Mouse (Mus musculus): ENCODE data around the gene Dab1. TPM values are rescaled to one million over a fixed set of nuclear protein-coding genes. Genes with fewer than 3 reads are reported as not detected.

The Dab1 gene
- polyA plus RNA-seq, 1 experiment from 2014 or later, result 105 TPM

- Histone ChIP-seq H3K4me1 (peaks cover 6% of the 10 kb centered on the region; the same call in 1 of the 2 replicates), H3K36me3 (ENCODE audit: poor library complexity, severe bottlenecking) (no peaks in the 10 kb centered on the region), H3K4me3 (no peak overlapping the region), H3K4me2 (no peak overlapping the region), H3K27ac (no peak overlapping the region), H3K9me3 (replicated peaks) (no peaks in the 10 kb centered on the region), H3K9ac (no peak overlapping the region), H3K27me3 (no peaks in the 10 kb centered on the region)
- ATAC-seq, result no peak
- WGBS, result 88% methylated on average over 11 of the region's 11 CpGs
Observed at GRCm38 (mm10) chr4:103762416-103762815, 143.3 kb downstream of the Dab1 start.

DNA sequence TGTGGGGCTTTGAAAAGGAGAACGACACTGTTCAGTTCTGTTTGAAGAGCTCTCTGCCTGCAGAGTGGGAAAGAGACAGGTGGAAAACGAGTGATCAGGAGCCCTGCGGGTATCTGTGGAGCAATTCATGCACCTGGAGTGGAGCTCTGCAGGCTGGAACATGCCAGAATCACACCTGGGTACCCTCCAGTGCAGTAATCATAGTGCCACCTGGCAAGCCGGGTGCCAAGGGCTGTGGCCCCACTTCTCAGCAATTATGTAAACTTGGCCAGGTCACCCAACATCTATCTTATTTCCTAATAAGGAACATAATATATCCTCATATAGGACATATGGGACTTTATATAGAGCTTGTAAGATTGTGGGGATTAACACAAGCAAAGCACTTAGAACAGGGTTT lies 156.6 kb downstream of the Dab1 start:
- Histone ChIP-seq H3K4me1 (no peaks in the 10 kb centered on the region), H3K36me3 (ENCODE audit: poor library complexity, severe bottlenecking) (no peaks in the 10 kb centered on the region), H3K9ac (no peak overlapping the region), H3K27ac (no peak overlapping the region), H3K4me2 (no peak overlapping the region), H3K27me3 (no peaks in the 10 kb centered on the region), H3K9me3 (replicated peaks) (no peaks in the 10 kb centered on the region), H3K4me3 (no peak overlapping the region)
- WGBS, result 88% methylated on average over 4 of the region's 4 CpGs
- no peak for ATAC-seq

- no peak overlapping the region for H3K27ac ChIP-seq
- no peaks in the 10 kb centered on the region for H3K27me3 ChIP-seq
- no peak overlapping the region for H3K9ac ChIP-seq
- 65% methylated on average over 4 of the region's 4 CpGs for WGBS
- no peak overlapping the region for H3K4me3 ChIP-seq
- no peak for ATAC-seq
- H3K4me1 ChIP-seq, result no peaks in the 10 kb centered on the region
- H3K36me3 ChIP-seq (ENCODE audit: poor library complexity, severe bottlenecking), result no peaks in the 10 kb centered on the region
- no peak overlapping the region for H3K4me2 ChIP-seq
- H3K9me3 ChIP-seq (replicated peaks), result no peaks in the 10 kb centered on the region
Observed at GRCm38 (mm10) chr4:103781398-103781797, 162.2 kb downstream of the Dab1 start.

- no peak for ATAC-seq
- Histone ChIP-seq H3K9ac (no peak overlapping the region), H3K36me3 (ENCODE audit: poor library complexity, severe bottlenecking) (no peaks in the 10 kb centered on the region), H3K4me3 (no peak overlapping the region), H3K9me3 (replicated peaks) (no peaks in the 10 kb centered on the region), H3K27ac (no peak overlapping the region), H3K4me1 (no peaks in the 10 kb centered on the region), H3K27me3 (no peaks in the 10 kb centered on the region), H3K4me2 (no peak overlapping the region)
- WGBS, result 92% methylated on average over 7 of the region's 7 CpGs
Observed at GRCm38 (mm10) chr4:103783561-103784247, 164.5 kb downstream of the Dab1 start.

DNA sequence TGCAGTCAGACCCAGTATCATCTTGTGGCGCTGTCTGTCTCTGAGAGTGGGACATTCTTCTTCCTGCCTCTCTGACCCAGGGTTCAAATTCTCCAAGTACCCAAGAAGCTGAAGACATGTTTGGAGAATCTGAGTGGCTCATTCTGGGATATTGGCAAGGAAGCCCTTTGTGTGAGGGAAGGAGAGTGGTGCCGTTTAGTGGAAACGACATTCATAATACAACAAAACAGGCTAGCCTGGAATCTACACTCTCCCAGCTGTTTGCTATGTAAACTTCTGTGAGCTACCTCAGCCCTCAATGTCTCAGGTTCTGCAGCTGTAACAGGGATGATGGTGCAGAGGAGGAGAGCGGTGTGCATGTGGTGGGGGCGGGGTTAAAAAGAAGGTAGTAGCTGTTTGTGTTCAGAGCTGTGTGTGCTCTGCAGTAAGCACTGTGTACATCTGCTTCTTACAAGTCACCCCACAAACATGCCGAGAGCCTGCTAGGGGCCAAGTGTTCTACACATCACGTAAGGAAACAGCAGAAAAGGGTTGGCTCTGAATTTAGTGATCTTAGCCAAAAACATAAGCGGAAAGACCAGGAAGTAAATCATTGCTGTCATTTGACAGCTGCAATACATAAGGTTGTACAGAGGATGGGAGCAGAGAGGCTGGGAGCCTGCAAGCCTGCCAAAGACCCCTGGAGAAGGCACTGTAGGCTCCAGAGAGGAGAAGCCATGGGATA lies 174.6 kb downstream of the Dab1 start:
- no peak overlapping the region for H3K27ac ChIP-seq
- ATAC-seq, result no peak

DNA sequence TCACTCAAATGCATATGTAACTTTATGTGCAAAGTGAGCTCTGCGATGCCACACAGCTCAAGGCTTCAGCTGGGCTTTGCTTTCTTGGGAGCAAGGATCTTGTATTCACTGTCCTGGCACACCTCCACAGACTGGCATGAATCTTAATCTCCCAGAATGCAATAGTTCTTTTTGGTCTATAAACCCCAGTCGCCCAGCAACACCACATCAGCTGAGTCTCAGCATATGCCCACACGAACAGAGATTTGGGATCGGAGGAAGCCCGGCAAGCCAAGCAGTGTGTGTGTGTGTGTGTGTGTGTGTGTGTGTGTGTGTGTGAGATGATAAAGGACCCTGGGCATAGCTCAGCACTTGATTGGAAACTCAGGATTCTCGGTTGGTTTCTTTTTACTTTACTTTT lies 177.3 kb downstream of the Dab1 start:
- Histone ChIP-seq H3K27me3 (no peaks in the 10 kb centered on the region), H3K36me3 (ENCODE audit: poor library complexity, severe bottlenecking) (no peaks in the 10 kb centered on the region), H3K27ac (no peak overlapping the region), H3K4me1 (no peaks in the 10 kb centered on the region), H3K9me3 (replicated peaks) (no peaks in the 10 kb centered on the region), H3K9ac (no peak overlapping the region), H3K4me3 (no peak overlapping the region), H3K4me2 (no peak overlapping the region)
- 67% methylated on average over 6 of the region's 6 CpGs for WGBS
- ATAC-seq, result no peak

More for the DNA sequence above, 174.6 kb downstream of the Dab1 start:
- no peaks in the 10 kb centered on the region for H3K27me3 ChIP-seq
- no peak overlapping the region for H3K4me3 ChIP-seq
- H3K9ac ChIP-seq, result no peak overlapping the region
- H3K9me3 ChIP-seq (replicated peaks), result no peaks in the 10 kb centered on the region
- no peak overlapping the region for H3K4me2 ChIP-seq
- 83% methylated on average over 8 of the region's 8 CpGs for WGBS
- H3K4me1 ChIP-seq, result no peaks in the 10 kb centered on the region
- no peaks in the 10 kb centered on the region for H3K36me3 ChIP-seq (ENCODE audit: poor library complexity, severe bottlenecking)

- Histone ChIP-seq H3K4me3 (no peak overlapping the region), H3K27me3 (no peaks in the 10 kb centered on the region), H3K9me3 (replicated peaks) (no peaks in the 10 kb centered on the region), H3K9ac (no peak overlapping the region), H3K36me3 (ENCODE audit: poor library complexity, severe bottlenecking) (no peaks in the 10 kb centered on the region), H3K4me1 (peaks cover 10% of the 10 kb centered on the region; the same call in 1 of the 2 replicates), H3K27ac (no peak overlapping the region), H3K4me2 (no peak overlapping the region)
- 86% methylated on average over 4 of the region's 4 CpGs for WGBS
- no peak for ATAC-seq
Observed at GRCm38 (mm10) chr4:103802439-103802838, 183.3 kb downstream of the Dab1 start.

GRCm38 (mm10) chr4:103804461-103804860 lies 185.3 kb downstream of the Dab1 start:
- H3K4me2 ChIP-seq, result no peak overlapping the region
- H3K9me3 ChIP-seq (replicated peaks), result no peaks in the 10 kb centered on the region
- no peaks in the 10 kb centered on the region for H3K27me3 ChIP-seq
- no peak overlapping the region for H3K9ac ChIP-seq
- H3K4me3 ChIP-seq, result no peak overlapping the region
- ATAC-seq, result no peak
- peaks cover 11% of the 10 kb centered on the region; the same call in 1 of the 2 replicates for H3K4me1 ChIP-seq
- no peak overlapping the region; the same call in 1 of the 2 replicates for H3K27ac ChIP-seq
- no peaks in the 10 kb centered on the region for H3K36me3 ChIP-seq (ENCODE audit: poor library complexity, severe bottlenecking)
- WGBS, result 59% methylated on average over 1 of the region's 1 CpGs

DNA sequence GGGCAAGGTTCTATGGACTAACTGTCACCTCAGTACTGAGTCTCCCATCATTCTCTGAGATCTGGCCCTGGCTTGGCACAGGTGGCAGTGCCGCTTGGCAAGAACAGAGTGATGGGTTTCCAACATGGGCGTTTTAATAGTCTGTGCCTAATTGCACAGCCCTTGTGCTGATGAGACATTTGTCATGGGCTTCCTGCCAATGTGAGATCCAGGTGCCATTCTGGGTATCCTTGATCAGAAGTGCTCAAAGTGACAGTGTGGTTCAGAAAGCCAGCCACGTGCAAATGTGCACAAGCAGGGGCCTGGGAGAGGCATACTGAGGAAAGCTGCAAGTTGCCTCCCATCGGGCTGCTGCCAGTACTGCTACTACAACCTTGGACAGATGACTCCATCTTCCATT lies 203.5 kb downstream of the Dab1 start:
- no peaks in the 10 kb centered on the region for H3K27me3 ChIP-seq
- 75% methylated on average over 4 of the region's 4 CpGs for WGBS
- H3K9me3 ChIP-seq (replicated peaks), result no peaks in the 10 kb centered on the region
- H3K4me2 ChIP-seq, result no peak overlapping the region
- peaks cover 4% of the 10 kb centered on the region; the same call in 1 of the 2 replicates for H3K4me1 ChIP-seq
- ATAC-seq, result peak; percentile 24; the same call in 1 of the 2 replicates
- no peaks in the 10 kb centered on the region for H3K36me3 ChIP-seq (ENCODE audit: poor library complexity, severe bottlenecking)
- H3K27ac ChIP-seq, result no peak overlapping the region
- no peak overlapping the region for H3K4me3 ChIP-seq
- no peak overlapping the region for H3K9ac ChIP-seq

- Histone ChIP-seq H3K27me3 (no peaks in the 10 kb centered on the region), H3K36me3 (ENCODE audit: poor library complexity, severe bottlenecking) (no peaks in the 10 kb centered on the region), H3K9me3 (replicated peaks) (no peaks in the 10 kb centered on the region), H3K9ac (peak overlapping the region; percentile 30; the same call in 1 of the 2 replicates), H3K4me3 (no peak overlapping the region), H3K4me1 (peaks cover 18% of the 10 kb centered on the region), H3K27ac (no peak overlapping the region; the same call in 1 of the 2 replicates), H3K4me2 (peak overlapping the region; percentile 35; the same call in 1 of the 2 replicates)
- WGBS, result 1% methylated on average over 5 of the region's 5 CpGs
- ATAC-seq, result peak; percentile 66; the same call in 1 of the 2 replicates
Observed at GRCm38 (mm10) chr4:103838377-103838776, 219.2 kb downstream of the Dab1 start.

DNA sequence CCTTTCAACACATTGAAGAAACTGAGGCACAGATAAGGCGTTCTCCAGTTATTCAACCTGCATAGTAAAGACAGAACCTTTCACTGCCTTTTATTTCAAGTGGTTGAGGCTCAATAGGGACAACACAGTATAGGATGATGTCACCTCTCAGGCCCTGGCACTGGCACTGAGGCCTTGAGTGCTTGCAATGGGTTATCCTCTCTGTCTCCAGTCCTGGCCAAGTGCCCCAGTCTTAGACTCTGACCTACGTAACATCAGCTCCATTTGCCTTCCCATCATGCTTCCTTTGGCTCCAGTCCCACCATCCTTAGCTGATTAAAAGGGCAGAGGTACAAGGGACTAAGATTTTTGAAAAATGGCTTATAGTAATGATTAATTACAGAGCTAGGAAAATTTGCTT lies 220.4 kb downstream of the Dab1 start:
- no peak overlapping the region for H3K4me2 ChIP-seq
- H3K27me3 ChIP-seq, result no peaks in the 10 kb centered on the region
- peaks cover 18% of the 10 kb centered on the region for H3K4me1 ChIP-seq
- no peak overlapping the region for H3K9ac ChIP-seq
- no peak overlapping the region for H3K27ac ChIP-seq
- H3K4me3 ChIP-seq, result no peak overlapping the region
- H3K36me3 ChIP-seq (ENCODE audit: poor library complexity, severe bottlenecking), result no peaks in the 10 kb centered on the region
- ATAC-seq, result peak; percentile 24; the same call in 1 of the 2 replicates
- 42% methylated on average over 2 of the region's 2 CpGs for WGBS
- no peaks in the 10 kb centered on the region for H3K9me3 ChIP-seq (replicated peaks)

DNA sequence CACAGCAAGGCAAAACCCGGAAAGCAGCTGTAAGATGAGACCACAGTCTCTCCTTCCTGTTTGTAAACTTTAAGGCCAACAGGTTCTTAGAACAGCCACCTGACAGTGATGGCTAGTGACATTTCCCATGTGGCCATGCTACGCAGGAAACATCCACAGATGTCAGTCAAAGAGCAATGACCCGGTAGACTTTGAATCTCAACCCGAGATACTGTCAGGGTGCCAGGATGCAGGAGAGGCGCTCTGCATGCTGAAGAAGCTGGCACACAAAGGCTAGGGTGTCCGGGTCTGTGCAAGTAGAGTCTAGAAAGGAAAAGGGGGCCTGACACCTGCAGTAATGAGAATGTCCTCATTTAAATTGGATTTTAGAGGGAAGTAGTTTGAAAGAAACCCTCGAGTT lies 222.0 kb downstream of the Dab1 start:
- no peak overlapping the region for H3K4me3 ChIP-seq
- no peak for ATAC-seq
- no peaks in the 10 kb centered on the region for H3K9me3 ChIP-seq (replicated peaks)
- WGBS, result 59% methylated on average over 7 of the region's 7 CpGs
- no peak overlapping the region for H3K27ac ChIP-seq
- no peaks in the 10 kb centered on the region for H3K36me3 ChIP-seq (ENCODE audit: poor library complexity, severe bottlenecking)
- H3K27me3 ChIP-seq, result no peaks in the 10 kb centered on the region
- H3K4me1 ChIP-seq, result peaks cover 20% of the 10 kb centered on the region
- H3K9ac ChIP-seq, result no peak overlapping the region
- no peak overlapping the region for H3K4me2 ChIP-seq

Measured in forebrain, embryonic 13.5 days (tissue).